30 mouse cellular contexts compared by ENCODE assay signal in the genomic region with DNA sequence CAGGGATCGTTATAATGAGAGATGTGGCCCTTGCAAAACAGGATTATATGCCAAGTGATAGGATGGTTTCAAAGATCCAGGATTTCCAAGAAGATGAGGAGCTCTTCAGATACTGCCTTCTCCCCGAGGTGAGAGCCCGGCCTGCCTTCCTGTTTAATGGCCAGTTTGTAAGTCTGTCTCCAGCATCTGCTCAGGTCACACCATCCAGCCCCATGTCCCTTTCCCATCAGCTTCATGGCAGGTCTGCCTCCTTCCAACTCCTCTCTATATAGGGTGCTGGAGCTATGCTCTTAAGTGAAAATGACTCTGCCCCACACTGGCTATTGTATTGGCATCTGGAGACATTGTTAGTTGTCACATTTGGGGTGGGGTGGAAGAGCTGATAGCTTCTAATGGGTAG. TPM values are rescaled to one million over a fixed set of nuclear protein-coding genes. Genes with fewer than 3 reads are reported as not detected.
"Had no signal": no experiment of that assay in that cellular context is flagged by ENCODE, and none has a peak within 500 bp of the region (broad histone marks: within the 10 kb centered on the region; RNA-seq: fewer than 3 reads in every experiment).

No protein-coding gene starts in this region.

- H3K4me1 ChIP-seq: embryonic facial prominence, embryonic 10.5 days; embryonic facial prominence, embryonic 12.5 days; embryonic facial prominence, embryonic 13.5 days; embryonic facial prominence, embryonic 15.5 days; forebrain, embryonic 13.5 days; forebrain, embryonic 15.5 days had no signal

- H3K27ac ChIP-seq: embryonic facial prominence, embryonic 10.5 days; embryonic facial prominence, embryonic 12.5 days; embryonic facial prominence, embryonic 13.5 days; embryonic facial prominence, embryonic 15.5 days; forebrain, embryonic 13.5 days; forebrain, embryonic 15.5 days; gastrocnemius, adult 2 months; heart, adult 2 months had no signal

- H3K4me3 ChIP-seq: embryonic facial prominence, embryonic 10.5 days; embryonic facial prominence, embryonic 12.5 days; embryonic facial prominence, embryonic 13.5 days; embryonic facial prominence, embryonic 15.5 days; erythroblast, embryonic 14.5 days; forebrain, embryonic 13.5 days; forebrain, embryonic 15.5 days; gastrocnemius, adult 2 months; heart, adult 2 months had no signal

- H3K36me3 ChIP-seq: forebrain, embryonic 15.5 days had no signal

- H3K9me3 ChIP-seq: embryonic facial prominence, embryonic 12.5 days; embryonic facial prominence, embryonic 13.5 days; embryonic facial prominence, embryonic 15.5 days; forebrain, embryonic 13.5 days; forebrain, embryonic 15.5 days had no signal

- H3K27me3 ChIP-seq: embryonic facial prominence, embryonic 12.5 days; embryonic facial prominence, embryonic 13.5 days; embryonic facial prominence, embryonic 15.5 days; forebrain, embryonic 13.5 days; forebrain, embryonic 15.5 days had no signal

- H3K4me2 ChIP-seq: embryonic facial prominence, embryonic 12.5 days; embryonic facial prominence, embryonic 13.5 days; embryonic facial prominence, embryonic 15.5 days; forebrain, embryonic 13.5 days; forebrain, embryonic 15.5 days had no signal

- H3K9ac ChIP-seq: embryonic facial prominence, embryonic 12.5 days; embryonic facial prominence, embryonic 13.5 days; embryonic facial prominence, embryonic 15.5 days; forebrain, embryonic 13.5 days; forebrain, embryonic 15.5 days; forebrain, postnatal 0 days had no signal

- DNase-seq: cerebellum, adult 18-20 months; cerebellum, adult 2 months; cerebellum, adult 8-10 months; cerebellum, adult 9-10 months; cerebellum, adult 9-11 months; cerebellum, postnatal 10 days; cerebellum, postnatal 14 days; cerebellum, postnatal 25 days; cerebellum, postnatal 36 days; embryo, embryonic 11 days; forebrain, postnatal 0 days; gastrocnemius, adult 2 months; gastrocnemius, postnatal 10 days; gastrocnemius, postnatal 14 days; gastrocnemius, postnatal 25 days; gastrocnemius, postnatal 36 days; heart, adult 18-20 months; heart, adult 2 months had no signal

- ATAC-seq: forebrain, embryonic 13.5 days; forebrain, embryonic 14.5 days; forebrain, embryonic 15.5 days; forebrain, embryonic 16.5 days; forebrain, postnatal 0 days had no signal

RNA-seq across cellular contexts. Expression of a gene that starts 48.5 kb away (rescaled TPM):
- total RNA-seq: common myeloid progenitor, adult 5-6 weeks; forebrain, postnatal 0 days; gastrocnemius, adult 2 months; gastrocnemius, postnatal 25 days; gastrocnemius, postnatal 36 days; granulocyte monocyte progenitor cell, adult 5-6 weeks; heart, adult 2 months; heart, adult 8-10 months had no signal
- polyA plus RNA-seq: embryonic facial prominence, embryonic 12.5 days; erythroblast, embryonic 14.5 days; forebrain, embryonic 15.5 days; forebrain, embryonic 16.5 days had no signal
